Mouse (Mus musculus) heart, postnatal 0 days (tissue): ENCODE results near the gene Phgr1.

ENCODE experiments used
- CTCF ChIP-seq: IDR thresholded peaks from 2 replicates; pipeline ENCODE4 v1.5.1; 2016; ENCODE audit warnings: antibody characterized with exemption, control low read depth, low read depth
- EP300 ChIP-seq: IDR thresholded peaks from 2 replicates; pipeline ENCODE4 v1.6.1; 2016; ENCODE audit warnings: antibody characterized with exemption, low read depth

GRCm38 (mm10) chr2:118755407-118755806 lies 17.2 kb upstream of the Phgr1 start:
- no peak for TF ChIP-seq EP300
- TF ChIP-seq CTCF, result no peak
